Mouse (Mus musculus) gastrocnemius, adult 2 months (tissue): ENCODE results near the gene Dph6. TPM values are rescaled to one million over a fixed set of nuclear protein-coding genes. Genes with fewer than 3 reads are reported as not detected.
"Not testable (repeated sequence)": the region's sequence is repeated elsewhere in the genome, so short reads cannot be mapped to it uniquely, and the experiment has no call there.

Source experiments
- DNase-seq: peaks from one replicate; pipeline ENCODE4 v3.0.0; 2022
- H3K27ac ChIP-seq: fragments of 200-600 bp; 2 replicates; pipeline ENCODE4 v1.8.1; 2022; ENCODE audit warnings: mild to moderate bottlenecking
- H3K4me3 ChIP-seq: fragments of 200-600 bp; 2 replicates; pipeline ENCODE4 v1.8.1; 2022; ENCODE audit warnings: mild to moderate bottlenecking, moderate library complexity
- CTCF ChIP-seq: fragments of 200-600 bp; IDR thresholded peaks from 2 replicates; pipeline ENCODE4 v1.8.1; 2022; ENCODE audit warnings: antibody characterized with exemption, mild to moderate bottlenecking, moderate library complexity
- intact Hi-C: fragments of 180-260 bp; cut with DNase I; formaldehyde crosslinking; loops from one replicate; pipeline ENCODE4 v1.15.1; 2025
- total RNA-seq, 2 experiments: library from RNA; stranded (reverse); gene quantifications; 2 replicates each; pipeline ENCODE4 v1.2.3; 2021

Gene Dph6
- total RNA-seq, 2 experiments from 2014 or later, result 4.5 to 4.8 TPM

DNA sequence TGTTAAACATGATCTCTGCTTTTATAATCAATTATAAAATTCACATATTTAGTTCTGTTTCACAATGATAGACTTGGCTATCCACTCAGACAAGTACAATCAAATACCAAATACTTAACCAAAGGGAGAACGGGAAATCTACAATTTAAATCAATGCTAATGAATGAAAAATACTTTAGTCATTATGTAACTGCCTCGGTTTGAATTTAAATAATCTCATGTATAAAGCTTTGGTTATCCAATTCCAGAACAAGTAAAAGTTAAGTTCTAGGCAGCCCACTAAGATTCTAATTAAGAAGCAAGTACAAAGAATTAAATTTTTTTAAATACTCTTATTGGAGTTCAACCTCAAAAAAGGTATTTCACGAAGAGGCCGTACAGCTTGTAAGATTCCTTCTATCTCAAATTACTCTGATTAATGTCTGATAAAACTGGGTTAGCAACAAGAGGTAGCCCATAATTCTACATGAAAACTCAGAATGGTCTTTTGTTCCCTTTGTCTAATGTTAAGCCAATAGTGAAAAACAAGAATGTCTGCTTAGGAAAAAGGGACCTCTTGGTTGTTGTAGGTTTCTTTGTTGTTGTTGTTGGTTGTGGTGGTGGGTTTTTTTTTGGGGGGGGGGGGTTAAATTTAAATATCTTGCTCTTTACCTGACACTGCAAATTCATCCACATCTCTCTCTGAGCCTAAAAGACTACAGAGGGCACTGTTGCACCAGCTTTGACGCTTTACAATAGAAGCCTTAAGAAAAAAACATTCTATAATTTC lies 32.8 kb downstream of the Dph6 start:
- no peak overlapping the region for H3K4me3 ChIP-seq
- TF ChIP-seq CTCF, result peak; percentile 47
- no peak overlapping the region for H3K27ac ChIP-seq
- DNase-seq, result no peak
- intact Hi-C loops, result no loop called here

GRCm38 (mm10) chr2:114611576-114611975 lies 43.2 kb downstream of the Dph6 start:
- intact Hi-C loops, result no loop called here

DNA sequence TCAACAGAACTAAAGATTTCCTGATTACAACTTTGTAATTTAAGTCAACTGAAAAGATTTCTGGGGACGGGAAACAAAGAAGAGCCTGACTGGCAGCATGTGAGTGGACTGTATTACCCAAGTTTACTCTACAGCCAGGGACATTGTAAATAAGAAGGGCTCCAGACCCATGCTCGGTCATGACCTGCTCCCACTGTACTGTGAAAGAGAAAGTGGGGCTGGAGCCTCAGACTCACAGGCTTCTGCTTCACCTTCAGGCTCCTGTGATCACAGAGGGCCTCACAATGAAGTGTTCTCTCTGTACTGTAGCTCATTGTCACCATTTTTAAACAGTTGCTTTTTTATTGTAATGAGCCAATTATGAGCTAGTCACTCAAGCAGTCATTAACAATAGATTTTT lies 44.7 kb downstream of the Dph6 start:
- no peak overlapping the region for H3K27ac ChIP-seq
- DNase-seq, result no peak
- no peak overlapping the region for H3K4me3 ChIP-seq
- no peak for TF ChIP-seq CTCF
- intact Hi-C loops, result no loop called here

More at GRCm38 (mm10) chr2:114611576-114611975, 43.2 kb downstream of the Dph6 start:
- TF ChIP-seq CTCF, result no peak
- Histone ChIP-seq H3K27ac (no peak overlapping the region), H3K4me3 (no peak overlapping the region)
- DNase-seq, result no peak

DNA sequence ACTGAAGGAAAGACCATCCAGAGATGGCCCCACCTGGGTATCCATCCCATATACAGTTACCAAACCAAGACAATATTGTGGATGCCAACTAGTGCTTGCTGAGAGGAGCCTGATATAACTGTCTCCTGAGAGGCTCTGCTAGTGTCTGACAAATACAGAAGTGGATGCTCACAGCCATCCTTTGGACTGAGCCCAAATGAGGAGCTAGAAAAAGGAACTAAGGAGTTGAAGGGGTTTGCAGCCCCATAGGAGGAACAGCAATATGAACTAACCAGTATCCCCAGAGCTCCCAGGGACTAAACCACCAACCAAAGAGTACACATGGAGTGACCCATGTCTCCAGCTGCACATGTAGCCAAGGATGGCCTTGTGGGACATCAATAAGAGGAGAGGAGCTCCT lies 49.6 kb downstream of the Dph6 start:
- H3K27ac ChIP-seq, DNase-seq, H3K4me3 ChIP-seq, intact Hi-C loops: not testable (repeated sequence)

- Histone ChIP-seq H3K4me3 (no peak overlapping the region), H3K27ac (no peak overlapping the region)
- intact Hi-C loops, result no loop called here
- TF ChIP-seq CTCF, result no peak
- DNase-seq, result no peak
These were observed 53.6 kb downstream of the Dph6 start for GRCm38 (mm10) chr2:114601174-114601573.

- Histone ChIP-seq H3K4me3 (no peak overlapping the region), H3K27ac (no peak overlapping the region)
- TF ChIP-seq CTCF, result no peak
- no peak for DNase-seq
- intact Hi-C loops, result no loop called here
These were observed 55.0 kb downstream of the Dph6 start for GRCm38 (mm10) chr2:114599793-114600192.

DNA sequence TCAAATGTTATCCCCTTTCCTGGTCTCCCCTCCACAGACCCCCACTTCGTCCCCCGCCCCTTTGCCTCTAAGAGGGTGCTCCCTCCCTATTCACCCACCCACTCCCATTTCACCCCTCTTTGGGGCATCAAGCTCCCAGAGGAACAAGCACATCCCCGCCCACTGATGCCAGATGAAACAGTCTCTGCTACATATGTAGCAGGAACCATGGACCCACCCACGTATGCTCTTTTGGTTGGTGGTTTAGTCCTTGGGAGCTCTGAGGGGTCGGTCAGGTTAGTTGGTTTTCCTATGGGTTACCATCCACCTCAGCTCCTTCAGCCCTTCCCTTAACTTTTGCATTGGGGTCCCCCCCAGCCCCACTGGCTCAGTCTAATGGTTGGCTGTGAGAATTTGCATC lies 61.4 kb downstream of the Dph6 start:
- TF ChIP-seq CTCF, result no peak
- no peak for DNase-seq
- Histone ChIP-seq H3K27ac (no peak overlapping the region), H3K4me3 (no peak overlapping the region)
- intact Hi-C loops, result no loop called here

- intact Hi-C loops, result no loop called here
- no peak overlapping the region for H3K4me3 ChIP-seq
- TF ChIP-seq CTCF, result no peak
- DNase-seq, result no peak
- no peak overlapping the region for H3K27ac ChIP-seq
These were observed 74.0 kb downstream of the Dph6 start for GRCm38 (mm10) chr2:114580714-114581113.

DNA sequence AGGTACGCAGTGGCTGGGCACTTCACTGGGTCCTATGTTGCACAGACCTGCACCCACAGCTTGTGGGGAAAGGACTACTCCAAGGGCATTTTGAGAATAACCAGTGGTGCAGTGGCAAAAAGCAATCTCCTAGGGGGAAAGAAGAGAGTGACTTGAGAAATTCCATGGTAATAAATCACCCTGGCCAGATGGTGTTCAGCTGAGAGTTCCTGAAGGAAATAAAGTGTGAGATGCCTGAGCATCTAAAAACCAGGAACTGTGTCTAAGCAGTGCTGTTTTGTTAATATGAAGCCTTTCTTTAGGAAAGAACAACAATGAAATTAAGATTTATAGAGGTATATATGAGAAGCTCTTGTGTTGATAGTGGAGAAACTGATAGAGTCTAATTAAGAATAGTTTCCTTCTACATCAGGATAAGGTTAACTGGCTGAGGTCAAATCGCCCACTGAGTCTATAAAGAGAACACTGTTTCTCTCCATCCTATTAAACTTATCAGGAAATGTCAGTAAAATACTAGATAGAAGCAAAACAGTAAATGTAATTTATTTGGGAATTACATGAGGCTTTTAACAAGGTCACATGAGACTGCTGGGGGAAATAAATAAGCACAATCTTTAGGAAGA lies 111.7 kb downstream of the Dph6 start:
- TF ChIP-seq CTCF, result no peak
- no peak for DNase-seq
- intact Hi-C loops, result no loop called here

DNA sequence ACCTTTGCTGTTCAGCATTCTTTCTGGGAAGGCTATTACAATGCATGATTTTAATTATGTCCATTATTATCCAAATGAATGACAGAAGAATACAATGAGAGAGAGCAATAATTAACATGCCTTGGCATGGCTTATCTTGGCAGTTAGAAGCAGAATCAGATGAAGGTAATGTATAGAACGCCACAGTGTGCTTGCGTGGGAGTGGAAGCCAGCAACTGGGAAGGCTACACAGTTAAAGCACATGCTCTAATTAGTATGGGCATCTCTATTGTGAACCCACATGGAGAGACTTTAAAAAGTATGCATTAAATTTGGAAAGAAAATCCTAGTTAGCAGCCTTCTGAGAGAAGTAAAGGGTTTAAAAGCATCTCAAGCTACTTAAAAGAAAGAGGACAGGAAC lies 112.4 kb downstream of the Dph6 start:
- no peak for TF ChIP-seq CTCF
- Histone ChIP-seq H3K4me3 (no peak overlapping the region), H3K27ac (no peak overlapping the region)
- intact Hi-C loops, result no loop called here
- DNase-seq, result no peak

More for the DNA sequence above, 111.7 kb downstream of the Dph6 start:
- Histone ChIP-seq H3K4me3 (no peak overlapping the region), H3K27ac (no peak overlapping the region)

- DNase-seq, result no peak
- intact Hi-C loops, result no loop called here
These were observed 114.3 kb downstream of the Dph6 start for GRCm38 (mm10) chr2:114540416-114540815.

GRCm38 (mm10) chr2:114536032-114536431 lies 118.7 kb downstream of the Dph6 start:
- no peak overlapping the region for H3K27ac ChIP-seq
- intact Hi-C loops, result no loop called here
- no peak for TF ChIP-seq CTCF
- no peak overlapping the region for H3K4me3 ChIP-seq
- no peak for DNase-seq

More at GRCm38 (mm10) chr2:114540416-114540815, 114.3 kb downstream of the Dph6 start:
- no peak overlapping the region for H3K27ac ChIP-seq
- no peak for TF ChIP-seq CTCF
- no peak overlapping the region for H3K4me3 ChIP-seq

DNA sequence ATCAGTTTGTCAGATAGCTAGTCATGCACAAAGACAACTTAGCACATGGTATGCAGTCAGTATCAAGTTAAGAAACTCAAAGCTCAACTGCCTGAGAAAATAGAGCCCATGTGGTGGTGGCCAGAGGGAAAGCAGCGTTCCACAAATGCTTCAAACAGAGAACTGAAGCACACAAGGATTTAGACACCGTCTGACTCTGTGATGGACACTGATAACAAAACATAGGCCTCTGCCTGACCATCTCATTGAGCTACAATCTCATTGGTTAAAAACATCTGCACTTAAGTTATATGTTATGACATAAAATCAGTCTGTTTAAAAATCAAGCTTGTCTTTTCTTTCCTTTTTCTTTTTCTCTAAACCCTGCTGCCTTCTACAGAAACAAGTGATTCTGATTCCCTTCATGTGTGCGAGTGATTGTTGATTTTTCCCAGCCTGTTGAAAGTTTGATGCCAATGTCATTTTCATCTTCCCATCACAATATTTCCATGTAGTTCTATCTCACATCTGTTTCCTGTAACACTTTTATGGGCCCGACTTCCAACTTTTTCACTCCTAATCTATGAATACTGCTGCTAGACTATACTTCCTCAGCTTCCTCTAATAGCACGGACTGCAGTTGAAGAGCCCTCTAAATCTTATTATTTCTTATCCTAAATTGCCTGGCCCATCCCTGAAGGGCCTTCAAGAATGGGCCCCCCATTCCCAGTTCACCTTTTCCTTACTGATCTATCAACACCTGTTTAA lies 123.6 kb downstream of the Dph6 start:
- Histone ChIP-seq H3K27ac (no peak overlapping the region), H3K4me3 (no peak overlapping the region)
- no peak for TF ChIP-seq CTCF
- DNase-seq, result no peak
- intact Hi-C loops, result no loop called here
